Mouse (Mus musculus): ENCODE data around the gene Uncx. TPM values are rescaled to one million over a fixed set of nuclear protein-coding genes. Genes with fewer than 3 reads are reported as not detected.

Uncx gene
- polyA plus RNA-seq, 1 experiment from 2014 or later = not detected

- no peaks in the 10 kb centered on the region for H3K36me3 ChIP-seq (replicated peaks; ENCODE audit: insufficient read depth, low read length)
- WGBS (ENCODE audit: insufficient replicate concordance) = 77% methylated on average over 10 of the region's 10 CpGs
- no peak overlapping the region for H3K4me3 ChIP-seq (ENCODE audit: low read depth, low read length)
- ATAC-seq (no peak), DNase-seq (no peak)
- TF ChIP-seq CTCF (IDR thresholded peaks at IDR 0.05; ENCODE audit: low read depth) = no peak
- 0 out of 2 replicates have a peak, but pooled peaks cover 2% of the 10 kb centered on the region for H3K27me3 ChIP-seq (ENCODE audit: insufficient read depth, low read length)
- no peak overlapping the region for H3K4me2 ChIP-seq (ENCODE audit: low read depth, low read length)
- H3K9ac ChIP-seq (replicated peaks) = no peak overlapping the region
- no peaks in the 10 kb centered on the region for H3K9me3 ChIP-seq (ENCODE audit: low read length)
- no peaks in the 10 kb centered on the region for H3K4me1 ChIP-seq (ENCODE audit: insufficient read depth)
- H3K27ac ChIP-seq (ENCODE audit: low read depth) = no peak overlapping the region
Measured at GRCm38 (mm10) chr5:139521987-139522386, 21.3 kb upstream of the Uncx start.

DNA sequence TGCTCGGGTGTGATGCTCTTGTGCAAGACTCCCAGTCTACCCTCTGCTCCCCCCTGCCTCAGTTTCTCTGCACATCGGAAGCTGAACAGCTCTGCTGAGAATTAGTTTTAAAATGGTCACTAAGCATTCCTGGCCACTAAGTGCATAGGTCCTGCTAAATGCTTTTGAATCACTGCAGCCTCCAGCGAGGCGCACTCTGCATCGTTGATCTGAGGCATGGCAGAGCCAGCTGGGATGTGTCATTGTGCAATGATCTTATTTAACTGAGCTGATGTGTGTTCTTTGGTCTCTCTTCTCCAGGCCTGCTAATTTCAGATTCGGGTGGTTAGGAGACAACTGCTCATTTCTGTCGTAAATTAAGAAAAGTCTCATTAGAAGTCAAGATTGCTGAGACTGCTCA lies 14.4 kb upstream of the Uncx start:
- no peaks in the 10 kb centered on the region for H3K9me3 ChIP-seq (ENCODE audit: low read length)
- no peak overlapping the region for H3K9ac ChIP-seq (replicated peaks)
- TF ChIP-seq EP300 (IDR thresholded peaks at IDR 0.05; ENCODE audit: low read depth) (no peak), CTCF (IDR thresholded peaks at IDR 0.05; ENCODE audit: low read depth) (no peak)
- H3K36me3 ChIP-seq (replicated peaks; ENCODE audit: insufficient read depth, low read length) = no peaks in the 10 kb centered on the region
- H3K4me3 ChIP-seq (ENCODE audit: low read depth, low read length) = no peak overlapping the region
- ATAC-seq (no peak), DNase-seq (no peak)
- no peak overlapping the region for H3K27ac ChIP-seq (ENCODE audit: low read depth)
- H3K4me1 ChIP-seq (ENCODE audit: insufficient read depth) = no peaks in the 10 kb centered on the region
- peaks cover 28% of the 10 kb centered on the region for H3K27me3 ChIP-seq (ENCODE audit: insufficient read depth, low read length)
- H3K4me2 ChIP-seq (ENCODE audit: low read depth, low read length) = no peak overlapping the region
- WGBS (ENCODE audit: insufficient replicate concordance) = 64% methylated on average over 7 of the region's 7 CpGs

DNA sequence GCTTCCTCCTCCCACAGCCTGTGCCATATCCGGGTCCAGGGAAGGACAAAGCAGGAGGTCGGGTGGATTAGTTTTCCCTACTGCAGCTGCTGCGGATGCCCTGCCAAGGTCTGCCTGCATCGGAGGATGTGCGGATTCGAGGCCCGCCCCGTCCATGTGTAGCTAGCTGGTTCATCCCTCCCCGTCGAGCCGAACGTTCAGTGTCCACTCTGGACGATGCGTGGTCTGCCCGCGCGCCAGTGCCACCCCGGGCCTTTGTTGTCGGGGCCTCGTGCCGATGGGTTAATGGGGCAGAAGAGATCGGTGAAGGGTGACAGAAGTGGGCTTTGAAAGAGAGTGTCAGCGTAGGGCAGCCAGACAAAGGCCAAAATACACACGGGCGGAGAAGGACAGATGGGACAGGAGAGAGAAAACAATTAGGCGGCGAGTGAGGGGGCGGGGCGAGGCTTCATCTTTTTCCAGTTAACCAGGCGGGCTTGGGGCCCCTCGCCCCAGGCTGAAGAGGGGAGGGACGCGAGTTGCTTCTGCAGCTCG lies 7.8 kb upstream of the Uncx start:
- DNase-seq = no peak
- H3K9me3 ChIP-seq (ENCODE audit: low read length) = no peaks in the 10 kb centered on the region
- TF ChIP-seq EP300 (IDR thresholded peaks at IDR 0.05; ENCODE audit: low read depth) (no peak), CTCF (IDR thresholded peaks at IDR 0.05; ENCODE audit: low read depth) (no peak)
- no peaks in the 10 kb centered on the region for H3K36me3 ChIP-seq (replicated peaks; ENCODE audit: insufficient read depth, low read length)
- no peaks in the 10 kb centered on the region for H3K4me1 ChIP-seq (ENCODE audit: insufficient read depth)
- H3K4me3 ChIP-seq (ENCODE audit: low read depth, low read length) = no peak overlapping the region
- H3K27me3 ChIP-seq (ENCODE audit: insufficient read depth, low read length) = peaks cover 80% of the 10 kb centered on the region
- no peak overlapping the region for H3K4me2 ChIP-seq (ENCODE audit: low read depth, low read length)
- no peak overlapping the region for H3K27ac ChIP-seq (ENCODE audit: low read depth)
- no peak overlapping the region for H3K9ac ChIP-seq (replicated peaks)
- no peak for ATAC-seq
- 2% methylated on average over 34 of the region's 34 CpGs for WGBS (ENCODE audit: insufficient replicate concordance)

GRCm38 (mm10) chr5:139536211-139536910 lies 6.9 kb upstream of the Uncx start:
- no peak for ATAC-seq
- WGBS (ENCODE audit: insufficient replicate concordance) = 4% methylated on average over 26 of the region's 26 CpGs

DNA sequence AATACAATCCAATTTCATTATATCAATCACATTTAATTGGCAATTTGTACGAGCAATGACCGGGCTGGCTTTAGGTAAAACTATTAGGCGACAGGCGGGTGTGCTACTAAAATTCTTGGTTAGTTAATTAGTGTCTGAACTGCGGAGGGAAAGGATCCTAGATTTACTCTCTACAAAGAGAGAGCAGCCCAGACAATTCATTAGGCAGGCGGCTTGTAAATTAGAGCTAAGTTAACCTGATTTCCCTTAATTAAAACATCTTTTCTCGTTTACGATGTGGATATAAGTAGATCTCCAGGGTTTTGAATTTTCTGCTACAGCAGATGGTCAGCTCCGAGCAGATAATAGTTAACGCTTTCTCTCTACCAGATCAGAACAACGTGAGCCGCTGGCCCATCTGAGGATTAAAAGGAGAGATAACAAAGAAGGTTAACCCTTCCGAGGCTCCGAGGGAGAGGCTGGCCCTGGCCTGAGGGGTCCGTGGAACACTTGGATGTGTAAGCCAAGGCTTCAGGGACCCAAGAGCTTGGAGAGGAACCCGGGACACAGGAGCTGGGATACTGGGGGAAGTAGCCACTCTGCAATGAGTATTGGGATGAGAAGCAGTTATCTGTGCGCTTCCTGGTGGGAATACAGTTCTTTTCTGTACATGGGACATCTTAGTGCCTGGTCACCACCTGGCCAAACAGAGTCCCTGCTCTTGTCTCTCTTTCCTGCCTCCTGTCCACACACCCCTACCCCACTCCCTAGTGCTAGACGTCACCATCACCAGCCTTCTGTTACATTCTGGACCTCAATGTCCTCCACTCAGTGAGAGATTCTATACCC lies 6.2 kb upstream of the Uncx start:
- H3K9ac ChIP-seq (replicated peaks) = no peak overlapping the region
- no peak for DNase-seq
- WGBS (ENCODE audit: insufficient replicate concordance) = 9% methylated on average over 18 of the region's 18 CpGs
- TF ChIP-seq CTCF (IDR thresholded peaks at IDR 0.05; ENCODE audit: low read depth) (no peak), EP300 (IDR thresholded peaks at IDR 0.05; ENCODE audit: low read depth) (no peak)
- no peak for ATAC-seq
- H3K4me3 ChIP-seq (ENCODE audit: low read depth, low read length) = no peak overlapping the region
- no peaks in the 10 kb centered on the region for H3K36me3 ChIP-seq (replicated peaks; ENCODE audit: insufficient read depth, low read length)
- no peak overlapping the region for H3K4me2 ChIP-seq (ENCODE audit: low read depth, low read length)
- peaks cover 89% of the 10 kb centered on the region for H3K27me3 ChIP-seq (ENCODE audit: insufficient read depth, low read length)
- no peak overlapping the region for H3K27ac ChIP-seq (ENCODE audit: low read depth)
- no peaks in the 10 kb centered on the region for H3K9me3 ChIP-seq (ENCODE audit: low read length)
- no peaks in the 10 kb centered on the region for H3K4me1 ChIP-seq (ENCODE audit: insufficient read depth)

More at GRCm38 (mm10) chr5:139536211-139536910, 6.9 kb upstream of the Uncx start:
- peak; percentile 83 for DNase-seq
- Histone ChIP-seq H3K36me3 (replicated peaks; ENCODE audit: insufficient read depth, low read length) (no peaks in the 10 kb centered on the region), H3K4me3 (ENCODE audit: low read depth, low read length) (no peak overlapping the region), H3K9ac (replicated peaks) (no peak overlapping the region), H3K4me2 (ENCODE audit: low read depth, low read length) (no peak overlapping the region), H3K9me3 (ENCODE audit: low read length) (no peaks in the 10 kb centered on the region), H3K27ac (ENCODE audit: low read depth) (no peak overlapping the region), H3K27me3 (ENCODE audit: insufficient read depth, low read length) (peaks cover 85% of the 10 kb centered on the region), H3K4me1 (ENCODE audit: insufficient read depth) (no peaks in the 10 kb centered on the region)
- TF ChIP-seq CTCF (IDR thresholded peaks at IDR 0.05; ENCODE audit: low read depth) (peak; percentile 85), EP300 (IDR thresholded peaks at IDR 0.05; ENCODE audit: low read depth) (no peak)

DNA sequence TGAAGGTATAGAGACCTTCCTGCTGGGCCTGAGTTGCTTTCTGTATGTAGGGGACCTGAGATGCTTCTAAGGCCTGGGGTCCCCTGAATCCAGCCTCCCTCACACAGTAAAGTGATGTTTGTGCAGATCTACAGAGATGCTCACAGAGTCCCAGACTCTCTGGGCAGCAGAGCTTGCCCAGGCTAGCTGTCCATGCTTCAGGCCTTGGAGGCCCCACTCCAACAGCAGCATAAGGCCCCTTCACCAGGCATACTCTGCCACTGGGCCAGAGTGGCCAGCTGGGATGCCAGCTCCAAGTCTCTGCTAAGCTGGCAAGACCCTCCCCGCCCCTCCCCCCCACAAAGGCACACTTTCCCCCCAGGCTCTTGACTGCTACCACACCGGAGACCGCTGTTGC lies 5.6 kb upstream of the Uncx start:
- no peak for TF ChIP-seq EP300 (IDR thresholded peaks at IDR 0.05; ENCODE audit: low read depth)
- no peak for TF ChIP-seq CTCF (IDR thresholded peaks at IDR 0.05; ENCODE audit: low read depth)
- H3K36me3 ChIP-seq (replicated peaks; ENCODE audit: insufficient read depth, low read length) = no peaks in the 10 kb centered on the region
- ATAC-seq (no peak), DNase-seq (no peak)
- H3K9ac ChIP-seq (replicated peaks) = no peak overlapping the region
- no peaks in the 10 kb centered on the region for H3K9me3 ChIP-seq (ENCODE audit: low read length)
- no peak overlapping the region for H3K4me3 ChIP-seq (ENCODE audit: low read depth, low read length)
- H3K27me3 ChIP-seq (ENCODE audit: insufficient read depth, low read length) = peaks cover 91% of the 10 kb centered on the region
- H3K27ac ChIP-seq (ENCODE audit: low read depth) = no peak overlapping the region
- no peaks in the 10 kb centered on the region for H3K4me1 ChIP-seq (ENCODE audit: insufficient read depth)
- H3K4me2 ChIP-seq (ENCODE audit: low read depth, low read length) = no peak overlapping the region
- 0% methylated on average over 2 of the region's 3 CpGs for WGBS (ENCODE audit: insufficient replicate concordance)

Measured in liver, postnatal 0 days (tissue).